Mouse (Mus musculus): Measurements from ENCODE around the gene Fbxl13. TPM values are rescaled to one million over a fixed set of nuclear protein-coding genes. Genes with fewer than 3 reads are reported as not detected.

Fbxl13 gene
- total and polyA plus RNA-seq, 3 experiments = 0.13 to 0.23 TPM; not detected in 1

GRCm38 (mm10) chr5:21483275-21483674, 162.2 kb downstream of the Fbxl13 start:
- DNase-seq (ENCODE audit: low read depth, low spot score) = no peak
- no peak overlapping the region for H3K9ac ChIP-seq (ENCODE audit: control insufficient read depth, low read depth, low read length, poor library complexity, severe bottlenecking)
- no peak overlapping the region for H3K27ac ChIP-seq (ENCODE audit: control insufficient read depth, low read depth, low read length)
- H3K4me1 ChIP-seq (ENCODE audit: control insufficient read depth in 1 of 2, insufficient read depth in 2 of 2, low read length in 2 of 2) = no peaks in the 10 kb centered on the region
- no peak overlapping the region for H3K4me3 ChIP-seq (ENCODE audit: control insufficient read depth in 1 of 2, insufficient read depth in 1 of 2, low read depth in 2 of 2, low read length in 2 of 2)
- no peaks in the 10 kb centered on the region for H3K9me3 ChIP-seq (replicated peaks; ENCODE audit: insufficient read depth, low read length)
- no peak for TF ChIP-seq POLR2A (IDR thresholded peaks at IDR 0.05; ENCODE audit: control insufficient read depth in 1 of 2, insufficient read depth in 1 of 2, low read depth in 1 of 2, low read length in 2 of 2, poor library complexity in 1 of 2)
- TF ChIP-seq TAL1 (IDR thresholded peaks at IDR 0.05; ENCODE audit: low read length) = no peak
- no peak for TF ChIP-seq SMC3 (IDR thresholded peaks at IDR 0.05; ENCODE audit: low read depth, low read length)
- TF ChIP-seq POLR2AphosphoS5 (IDR thresholded peaks at IDR 0.05; ENCODE audit: borderline replicate concordance, low read depth, low read length) = no peak
- no peak for TF ChIP-seq TBP (IDR thresholded peaks at IDR 0.05; ENCODE audit: low read depth, low read length)
- H3K79me2 ChIP-seq (ENCODE audit: control insufficient read depth, insufficient read depth, low read length, poor library complexity) = no peaks in the 10 kb centered on the region
- no peaks in the 10 kb centered on the region for H3K27me3 ChIP-seq (ENCODE audit: control insufficient read depth in 1 of 2, insufficient read depth in 2 of 2, low read length in 2 of 2)
- no peaks in the 10 kb centered on the region for H3K36me3 ChIP-seq (ENCODE audit: control insufficient read depth in 1 of 2, insufficient read depth in 2 of 2, low read length in 2 of 2)

- H3K4me3 ChIP-seq (ENCODE audit: control insufficient read depth in 1 of 2, insufficient read depth in 1 of 2, low read depth in 2 of 2, low read length in 2 of 2) = no peak overlapping the region
- no peaks in the 10 kb centered on the region for H3K27me3 ChIP-seq (ENCODE audit: control insufficient read depth in 1 of 2, insufficient read depth in 2 of 2, low read length in 2 of 2)
- H3K9me3 ChIP-seq (replicated peaks; ENCODE audit: insufficient read depth, low read length) = no peaks in the 10 kb centered on the region
- TF ChIP-seq HCFC1 (IDR thresholded peaks at IDR 0.05; ENCODE audit: low read depth, low read length) (no peak), MAFK (IDR thresholded peaks at IDR 0.05; ENCODE audit: borderline replicate concordance, low read depth, low read length) (0 out of 2 replicates have a peak, but pooled peaks have one; percentile 19)
- DNase-seq (ENCODE audit: low read depth, low spot score) = no peak
- no peaks in the 10 kb centered on the region for H3K79me2 ChIP-seq (ENCODE audit: control insufficient read depth, insufficient read depth, low read length, poor library complexity)
- no peak overlapping the region for H3K27ac ChIP-seq (ENCODE audit: control insufficient read depth, low read depth, low read length)
- H3K36me3 ChIP-seq (ENCODE audit: control insufficient read depth in 1 of 2, insufficient read depth in 2 of 2, low read length in 2 of 2) = no peaks in the 10 kb centered on the region; a peak in 1 of 4 replicates
- no peaks in the 10 kb centered on the region for H3K4me1 ChIP-seq (ENCODE audit: control insufficient read depth in 1 of 2, insufficient read depth in 2 of 2, low read length in 2 of 2)
- H3K9ac ChIP-seq (ENCODE audit: control insufficient read depth, low read depth, low read length, poor library complexity, severe bottlenecking) = no peak overlapping the region
Observed at GRCm38 (mm10) chr5:21482446-21483222, 162.8 kb downstream of the Fbxl13 start.

- Histone ChIP-seq H3K27me3 (ENCODE audit: control insufficient read depth in 1 of 2, insufficient read depth in 2 of 2, low read length in 2 of 2) (no peaks in the 10 kb centered on the region), H3K79me2 (ENCODE audit: control insufficient read depth, insufficient read depth, low read length, poor library complexity) (no peaks in the 10 kb centered on the region), H3K27ac (ENCODE audit: control insufficient read depth, low read depth, low read length) (no peak overlapping the region), H3K36me3 (ENCODE audit: control insufficient read depth in 1 of 2, insufficient read depth in 2 of 2, low read length in 2 of 2) (no peaks in the 10 kb centered on the region; a peak in 1 of 4 replicates), H3K4me3 (ENCODE audit: control insufficient read depth in 1 of 2, insufficient read depth in 1 of 2, low read depth in 2 of 2, low read length in 2 of 2) (no peak overlapping the region), H3K9me3 (replicated peaks; ENCODE audit: insufficient read depth, low read length) (no peaks in the 10 kb centered on the region), H3K4me1 (ENCODE audit: control insufficient read depth in 1 of 2, insufficient read depth in 2 of 2, low read length in 2 of 2) (no peaks in the 10 kb centered on the region), H3K9ac (ENCODE audit: control insufficient read depth, low read depth, low read length, poor library complexity, severe bottlenecking) (no peak overlapping the region)
- DNase-seq (ENCODE audit: low read depth, low spot score) = no peak
- TF ChIP-seq TBP (IDR thresholded peaks at IDR 0.05; ENCODE audit: low read depth, low read length) (no peak), MYC (IDR thresholded peaks at IDR 0.05; ENCODE audit: low read depth, low read length) (no peak), MAFK (IDR thresholded peaks at IDR 0.05; ENCODE audit: borderline replicate concordance, low read depth, low read length) (no peak), ZC3H11A (IDR thresholded peaks at IDR 0.05; ENCODE audit: low read depth, low read length) (no peak), JUND (IDR thresholded peaks at IDR 0.05; ENCODE audit: low read depth, low read length) (no peak), USF2 (IDR thresholded peaks at IDR 0.05; ENCODE audit: borderline replicate concordance in 1 of 2, insufficient read depth in 1 of 2, low read depth in 1 of 2, low read length in 2 of 2) (no peak), HCFC1 (IDR thresholded peaks at IDR 0.05; ENCODE audit: low read depth, low read length) (no peak), SIN3A (IDR thresholded peaks at IDR 0.05; ENCODE audit: low read length) (no peak), EP300 (IDR thresholded peaks at IDR 0.05; ENCODE audit: low read depth in 1 of 2, low read length in 2 of 2) (no peak), ELF1 (IDR thresholded peaks at IDR 0.05; ENCODE audit: low read depth, low read length) (no peak), BHLHE40 (IDR thresholded peaks at IDR 0.05; ENCODE audit: borderline replicate concordance, low read depth, low read length) (no peak), TAL1 (IDR thresholded peaks at IDR 0.05; ENCODE audit: low read length) (no peak), KAT2A (conservative IDR thresholded peaks at IDR 0.05; ENCODE audit: low read depth, low read length) (no peak), GABPA (IDR thresholded peaks at IDR 0.05; ENCODE audit: low read depth, low read length) (no peak), MAZ (IDR thresholded peaks at IDR 0.05; ENCODE audit: low read depth, low read length) (no peak), USF1 (IDR thresholded peaks at IDR 0.05; ENCODE audit: low read depth, low read length) (no peak), MAX (IDR thresholded peaks at IDR 0.05; ENCODE audit: low read length) (no peak)
Observed at GRCm38 (mm10) chr5:21481521-21481920, 163.9 kb downstream of the Fbxl13 start.
